Mouse (Mus musculus) embryo, embryonic 10.5 days (tissue): ENCODE measurements around the gene Vapb.

Source experiments
- DNase-seq: peaks from one replicate; pipeline ENCODE4 v3.0.0-alpha.2; 2015; ENCODE audit warnings: low spot score

The Vapb gene

DNA sequence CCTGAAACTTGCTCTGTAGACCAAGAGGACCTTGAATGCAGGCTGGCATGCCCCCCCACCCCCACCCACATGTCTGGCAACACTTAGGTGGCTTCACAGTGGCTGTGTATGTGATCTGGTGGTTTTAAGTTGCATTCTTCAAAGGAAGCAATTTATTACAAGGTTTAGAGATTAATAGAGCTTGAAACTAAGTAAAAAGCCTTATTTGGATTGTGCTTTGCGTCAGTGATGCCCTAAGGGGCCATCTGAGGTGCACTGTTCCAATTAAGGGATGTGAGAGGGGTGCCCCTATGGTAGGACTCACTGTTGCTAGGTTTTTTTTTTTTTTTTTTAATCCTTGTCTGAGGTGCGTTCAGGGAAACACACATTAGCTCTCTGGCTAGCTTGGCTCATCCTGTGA, 2.9 kb upstream of the Vapb start:
- DNase-seq = no peak

DNA sequence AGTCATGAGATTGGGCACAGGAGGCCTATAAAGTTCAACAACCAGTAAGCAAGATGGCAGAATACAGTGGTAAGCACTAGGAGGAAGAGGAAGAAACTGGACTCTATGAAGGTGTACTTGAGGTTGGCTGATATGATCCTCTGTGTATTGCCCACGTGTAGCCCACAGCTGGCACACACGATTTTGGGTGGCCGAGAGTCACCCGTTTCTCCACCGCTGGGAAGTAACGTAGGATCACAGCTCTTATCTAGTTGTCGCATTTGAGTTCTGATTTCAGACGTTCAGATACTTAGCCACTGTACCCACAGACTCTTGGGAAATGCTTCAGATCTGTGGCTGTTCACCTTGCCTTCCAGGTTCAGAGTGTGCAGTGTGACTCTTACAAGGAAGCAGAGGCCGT, 921 bp downstream of the Vapb start:
- DNase-seq = no peak

DNA sequence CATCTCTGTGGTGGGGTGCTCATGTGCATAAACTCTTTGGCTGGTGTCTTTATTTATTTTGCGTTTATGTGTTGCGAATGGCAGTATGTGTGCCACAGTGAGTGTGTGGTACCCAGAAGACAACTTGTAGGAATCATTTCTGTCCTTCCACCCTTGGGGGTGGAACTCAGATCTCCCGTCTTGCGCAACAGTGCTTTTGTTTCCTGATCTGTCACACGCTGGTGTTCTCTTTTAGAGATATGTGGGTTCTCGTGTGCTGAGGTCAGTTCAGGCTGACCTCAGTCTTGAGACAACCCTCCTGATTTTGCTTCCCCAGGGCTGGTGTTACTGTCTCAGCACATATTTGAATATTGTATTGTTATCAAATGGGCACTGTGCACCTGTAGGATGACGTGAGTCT, 1.8 kb downstream of the Vapb start:
- no peak for DNase-seq

DNA sequence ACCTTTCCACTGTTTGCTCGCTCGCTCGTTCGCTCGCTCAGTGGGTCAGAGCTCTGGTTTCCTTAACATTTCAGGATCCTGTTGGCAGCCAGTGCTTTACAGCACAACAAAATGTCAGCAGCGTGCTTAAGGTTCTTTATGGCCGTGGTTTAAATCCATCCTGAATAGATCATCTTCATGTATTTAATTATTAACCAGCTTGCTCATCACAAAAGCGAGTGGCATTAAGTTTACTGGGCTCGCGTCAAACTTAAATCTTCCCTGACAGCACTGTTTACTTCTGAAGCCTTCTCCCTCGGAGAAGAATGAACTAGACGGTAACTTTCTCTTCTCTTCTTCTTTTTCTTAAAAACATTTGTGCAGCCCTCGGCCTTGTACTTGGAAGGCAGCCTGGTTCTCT, 4.8 kb downstream of the Vapb start:
- DNase-seq = no peak

DNA sequence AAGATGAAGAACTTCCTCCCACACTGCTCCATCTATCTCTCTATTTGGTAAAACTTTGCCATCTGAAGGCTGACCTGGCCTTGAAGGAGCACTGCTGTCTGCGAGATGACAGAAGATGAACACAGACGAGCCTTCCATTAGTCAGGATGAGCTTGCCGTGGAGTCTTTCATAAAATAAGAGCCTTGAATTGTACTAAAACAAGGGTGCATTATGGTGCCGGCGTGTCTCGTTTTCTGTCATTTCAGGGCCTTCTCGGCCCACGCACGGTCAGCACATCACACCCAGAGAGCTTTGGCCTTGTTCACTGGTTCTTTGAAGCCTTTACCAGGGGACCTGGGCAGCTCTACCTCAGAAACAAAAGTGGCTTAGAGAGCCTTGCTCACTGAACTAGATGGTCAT, 5.4 kb downstream of the Vapb start:
- DNase-seq = no peak

DNA sequence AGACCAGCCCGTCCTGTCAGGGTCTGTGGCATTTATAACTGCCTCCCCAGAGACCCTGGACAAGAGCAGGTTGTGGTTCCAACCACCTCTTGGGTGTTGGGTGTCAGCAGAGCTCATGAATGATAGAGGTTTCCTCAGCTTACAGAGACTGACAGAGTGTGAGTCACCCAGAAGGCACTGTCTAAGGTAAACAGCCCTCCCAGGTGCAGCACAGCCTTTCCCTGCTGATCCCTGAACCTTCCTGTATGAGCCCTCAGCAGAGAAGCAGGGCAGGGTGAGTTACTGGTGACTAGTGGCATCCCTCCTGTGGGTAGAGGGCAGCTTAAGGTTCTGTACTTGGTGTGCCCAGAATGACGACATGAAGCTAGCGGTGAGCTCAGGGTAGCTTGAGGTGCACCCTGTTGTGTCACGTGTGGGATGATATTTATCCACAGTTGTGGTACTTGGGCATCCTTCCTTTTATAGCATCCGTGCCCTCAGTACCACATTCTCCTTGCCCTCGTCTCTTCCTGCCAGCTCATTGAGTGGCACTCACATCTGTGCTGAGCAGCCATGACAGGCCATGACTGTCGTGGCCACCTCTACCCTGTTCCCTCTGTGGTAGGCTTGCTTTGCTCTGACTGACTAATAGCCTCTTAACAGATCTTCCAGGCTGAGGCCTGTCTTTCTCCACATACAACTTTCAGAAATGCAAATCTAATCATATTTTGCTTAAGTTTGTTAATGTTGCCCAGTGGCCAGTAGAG, 6.9 kb downstream of the Vapb start:
- no peak for DNase-seq

DNA sequence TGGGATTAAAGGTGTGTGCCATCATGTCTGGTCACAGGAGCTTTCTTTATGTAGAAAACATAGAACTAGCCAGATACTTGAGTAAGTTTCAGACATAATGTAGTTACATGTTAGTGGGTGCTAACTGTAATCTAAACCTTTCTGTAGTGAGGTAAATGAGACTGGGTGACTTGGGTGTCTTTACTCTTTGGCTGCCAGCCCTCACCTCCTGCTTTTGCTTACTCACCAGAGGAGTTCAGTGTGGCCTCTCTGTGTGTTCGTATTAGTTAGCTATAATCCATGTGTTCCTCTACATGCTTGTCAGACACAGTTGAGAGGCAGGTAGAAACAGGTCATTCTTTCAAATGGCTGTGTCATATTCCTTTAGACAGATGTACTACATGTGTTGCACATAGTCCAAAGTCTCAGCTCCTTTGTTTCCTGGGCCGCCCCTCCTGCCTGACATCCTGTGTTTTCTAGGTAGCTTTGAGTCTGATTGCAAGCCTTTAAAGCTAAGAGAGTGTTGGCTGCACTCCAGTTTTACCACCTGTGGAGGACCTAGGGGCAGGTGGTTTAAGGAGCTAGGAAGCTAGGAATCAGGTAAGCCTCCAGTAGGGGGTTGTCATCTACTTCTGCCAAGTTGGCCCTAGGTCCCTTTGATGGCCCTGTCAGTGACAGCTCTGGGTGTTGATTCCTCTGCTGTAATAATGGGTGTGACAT, 11.8 kb downstream of the Vapb start:
- no peak for DNase-seq

DNA sequence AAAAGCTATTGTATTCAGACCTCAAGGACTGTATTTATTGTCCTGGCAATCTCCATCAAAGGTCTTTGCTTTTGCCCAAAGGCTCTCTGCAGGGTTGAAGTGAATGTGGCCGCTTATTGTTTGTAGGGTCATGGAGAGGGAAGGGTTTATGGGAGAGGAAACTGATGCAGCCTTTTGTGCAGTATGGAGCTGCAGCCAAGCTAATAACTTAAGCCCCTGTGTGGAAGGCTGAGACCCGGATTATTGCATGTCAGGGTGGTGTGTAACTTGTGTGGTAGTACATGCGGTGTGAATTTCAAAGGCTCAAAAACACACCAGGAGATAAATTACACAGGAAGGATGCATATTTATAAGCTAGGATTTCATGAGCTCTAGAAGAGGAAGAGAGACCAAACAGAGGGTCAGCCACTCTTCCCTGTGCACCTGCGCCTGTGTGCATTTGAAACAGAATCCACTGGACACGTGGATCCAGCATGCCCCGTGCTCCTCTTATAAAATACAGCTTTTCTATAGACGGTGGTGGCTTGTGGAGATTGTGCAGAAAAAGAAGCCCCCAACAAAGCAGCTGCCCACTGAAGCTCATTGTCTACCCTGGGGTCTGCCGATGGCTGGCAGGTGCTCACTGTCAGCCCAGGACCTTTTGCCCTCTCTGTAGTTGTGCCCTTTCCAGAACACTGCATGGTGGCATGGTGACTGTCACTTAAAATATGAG, 18.3 kb downstream of the Vapb start:
- peak; percentile 37 for DNase-seq

DNA sequence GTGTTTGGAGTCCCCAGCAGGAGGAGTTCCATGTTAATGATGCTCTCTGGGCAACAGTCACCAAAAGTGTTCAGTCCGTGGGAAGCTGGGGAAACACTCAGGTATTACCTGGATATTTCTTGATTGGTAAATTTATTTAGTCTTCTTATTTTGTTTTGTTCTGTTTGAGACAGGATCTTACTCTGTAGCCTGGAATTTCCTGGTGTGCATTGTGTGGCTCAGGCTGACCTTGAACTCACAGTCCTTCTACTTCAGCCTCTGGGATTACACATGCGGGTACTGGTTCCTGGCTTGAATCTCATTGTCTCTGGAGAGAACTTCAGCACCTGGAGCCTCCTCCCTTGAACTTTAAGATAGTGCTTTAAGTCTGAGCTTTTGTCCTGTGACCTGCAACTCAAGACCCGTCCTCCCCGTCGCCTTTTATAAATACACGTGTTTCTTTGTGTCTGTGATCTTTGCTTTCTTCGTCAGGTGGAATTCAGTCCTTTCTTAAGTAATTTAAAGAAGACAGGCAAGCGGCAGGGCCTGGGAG, 20.4 kb downstream of the Vapb start:
- no peak for DNase-seq

DNA sequence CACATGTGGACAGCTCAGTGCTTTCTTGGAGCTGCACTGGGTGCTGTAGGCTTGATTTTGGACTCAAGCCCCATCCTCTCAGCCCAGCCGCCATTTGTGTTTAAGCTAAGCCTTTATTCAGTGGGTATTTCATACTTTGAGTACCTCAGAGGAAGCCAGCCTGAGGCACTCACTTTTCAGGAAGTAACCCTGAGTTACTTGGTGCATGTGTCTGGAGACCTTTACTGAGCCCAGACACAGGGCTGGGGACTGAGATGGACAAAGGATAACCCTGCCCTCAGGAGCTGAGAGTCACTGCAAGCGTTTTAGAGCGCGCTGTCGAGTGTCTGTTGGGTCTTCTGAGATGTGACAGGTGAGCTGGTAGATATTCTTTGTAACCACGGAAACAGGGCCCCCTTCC, 23.3 kb downstream of the Vapb start:
- DNase-seq = no peak

DNA sequence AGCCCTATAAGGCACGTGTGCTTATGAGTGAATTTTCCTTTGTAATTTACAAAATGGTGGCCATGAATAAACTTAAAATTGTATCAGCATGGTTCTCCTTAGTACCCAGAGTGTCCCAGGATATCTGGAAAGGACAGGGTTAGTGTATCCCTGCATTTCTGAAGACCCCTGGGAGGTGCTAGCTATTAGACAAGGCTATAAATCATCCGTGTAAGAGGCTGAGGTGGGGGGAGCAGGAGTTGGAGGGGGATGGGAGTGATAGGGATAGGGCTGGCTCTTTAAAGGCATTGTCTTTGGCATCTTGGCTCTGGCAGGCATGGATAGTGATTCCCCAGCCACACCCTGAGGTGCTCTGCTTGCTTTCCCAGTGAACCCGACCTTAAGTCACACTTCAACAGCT, 27.3 kb downstream of the Vapb start:
- no peak for DNase-seq

DNA sequence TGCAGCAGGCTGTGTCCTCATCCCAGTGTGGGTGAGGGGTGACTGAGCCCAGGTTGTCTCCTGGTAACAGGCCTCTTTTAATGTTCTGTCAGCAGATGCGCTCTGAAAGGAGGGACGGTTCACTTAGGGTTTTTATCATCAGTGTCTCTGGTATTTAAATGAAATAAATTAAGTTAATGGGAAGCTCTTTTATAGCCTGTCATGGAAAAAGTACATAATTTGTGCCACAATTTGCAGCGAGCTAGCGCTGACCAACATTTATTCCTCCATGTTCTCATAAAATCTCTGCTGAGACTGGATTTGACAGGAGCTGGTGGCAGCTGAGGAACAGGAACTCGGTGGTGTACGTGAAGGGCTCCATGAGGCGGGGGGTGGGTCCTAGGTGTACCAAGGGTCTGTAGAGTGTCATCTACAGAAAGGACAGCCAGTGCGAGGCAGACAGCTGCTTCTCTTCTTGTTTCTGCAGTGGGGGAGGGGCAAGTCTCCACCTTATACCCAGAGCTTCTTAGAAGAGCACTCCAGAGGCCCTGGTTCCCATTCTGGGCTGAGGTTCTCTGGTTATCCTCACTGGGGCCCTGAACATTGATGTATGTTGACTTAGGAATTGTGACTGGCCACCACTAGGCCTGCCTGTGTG, 30.8 kb downstream of the Vapb start:
- no peak for DNase-seq

DNA sequence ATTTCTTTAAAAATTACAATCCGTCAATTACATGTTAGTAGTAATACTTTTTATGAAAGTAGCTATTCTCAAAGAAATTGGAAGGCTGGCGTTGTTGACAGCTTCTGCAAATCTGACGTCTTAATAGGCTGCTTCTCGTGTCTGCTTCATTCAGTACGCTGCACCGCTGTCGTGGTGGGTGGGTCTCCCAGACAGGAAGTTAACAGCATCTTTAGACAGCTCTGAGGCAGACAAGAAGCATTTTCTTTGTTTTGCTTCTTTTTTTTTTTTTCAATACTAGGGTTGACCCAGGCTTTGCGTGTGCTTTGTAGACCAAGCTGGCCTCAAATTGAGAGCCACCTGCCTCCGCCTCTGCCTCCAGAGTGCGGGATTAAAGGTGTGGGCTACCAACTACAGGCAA, 31.9 kb downstream of the Vapb start:
- no peak for DNase-seq

DNA sequence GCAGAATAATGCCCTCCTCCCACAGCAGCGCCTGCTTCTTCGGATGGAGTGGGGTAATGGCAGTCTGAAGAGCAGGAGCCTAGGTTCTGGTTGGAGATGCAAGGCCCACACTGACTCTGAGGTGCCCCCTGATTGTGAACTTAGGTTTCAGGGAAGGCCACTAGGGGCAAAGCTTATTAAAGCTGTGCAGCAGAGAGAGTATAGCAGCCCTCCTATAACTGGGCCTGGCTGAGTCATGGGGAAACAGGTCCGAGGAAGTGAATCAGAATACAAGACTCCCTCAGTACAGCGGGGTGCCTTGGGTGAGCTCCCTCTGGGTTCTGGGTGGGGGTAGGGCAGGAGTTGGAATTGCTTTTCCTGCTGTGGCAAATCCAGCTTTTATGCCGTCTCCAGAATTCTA, 33.3 kb downstream of the Vapb start:
- DNase-seq = no peak

DNA sequence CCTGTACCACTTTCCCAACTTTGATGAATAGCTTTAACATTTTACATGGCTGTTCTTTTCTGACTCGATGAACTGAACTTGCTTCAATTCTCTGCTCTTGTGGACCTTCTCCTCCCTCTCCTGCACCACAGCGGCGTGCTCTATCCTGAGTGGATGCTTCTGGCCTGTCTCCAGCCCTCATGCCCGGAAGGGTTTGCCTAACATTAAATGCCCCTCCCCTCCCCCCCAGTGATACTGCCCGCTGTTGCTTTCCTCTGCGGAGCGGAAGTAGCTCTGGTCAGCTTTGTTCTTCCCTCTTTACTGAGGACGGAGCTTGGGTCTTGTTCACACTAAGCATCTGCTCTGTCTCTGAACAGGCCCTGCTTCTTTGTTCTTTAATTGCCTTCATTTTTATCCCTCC, 34.4 kb downstream of the Vapb start:
- DNase-seq = no peak

DNA sequence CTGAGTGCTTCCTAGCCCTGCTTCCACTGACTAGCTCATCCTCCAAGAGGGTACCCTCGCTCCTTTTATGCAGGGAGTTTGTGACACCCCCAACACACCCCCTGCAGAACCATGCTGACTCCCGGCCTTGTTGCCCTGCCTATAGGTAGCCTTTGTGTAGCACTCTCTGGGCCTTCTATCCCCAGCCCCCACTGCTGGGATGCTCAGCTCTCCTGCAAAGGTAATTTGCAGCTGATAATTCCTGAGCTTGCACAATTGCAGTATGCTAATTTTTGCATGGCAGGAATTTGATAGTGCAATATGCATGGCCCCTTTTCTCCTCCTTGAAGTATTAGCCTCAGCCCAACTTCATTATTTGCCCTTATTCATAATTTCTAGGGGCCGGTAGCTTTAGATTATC, 38.2 kb downstream of the Vapb start:
- DNase-seq = no peak

DNA sequence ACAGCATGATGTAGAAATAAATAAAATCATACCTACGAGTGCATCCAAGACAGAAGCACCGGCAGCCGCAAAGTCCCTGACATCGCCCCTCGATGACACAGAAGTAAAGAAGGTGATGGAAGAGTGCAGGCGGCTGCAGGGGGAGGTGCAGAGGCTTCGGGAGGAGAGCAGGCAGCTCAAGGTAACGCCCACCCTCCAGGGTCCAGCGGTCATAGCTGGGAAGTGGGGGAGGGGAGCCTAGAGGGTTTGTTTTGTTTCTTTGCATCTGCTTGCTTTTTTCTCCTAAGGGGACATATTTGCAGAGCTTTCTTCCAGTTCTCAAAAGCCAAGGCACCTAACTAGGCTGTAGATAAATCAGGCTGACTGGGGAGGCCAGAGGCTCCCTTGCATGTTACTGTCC, 38.8 kb downstream of the Vapb start:
- peak; percentile 78 for DNase-seq

DNA sequence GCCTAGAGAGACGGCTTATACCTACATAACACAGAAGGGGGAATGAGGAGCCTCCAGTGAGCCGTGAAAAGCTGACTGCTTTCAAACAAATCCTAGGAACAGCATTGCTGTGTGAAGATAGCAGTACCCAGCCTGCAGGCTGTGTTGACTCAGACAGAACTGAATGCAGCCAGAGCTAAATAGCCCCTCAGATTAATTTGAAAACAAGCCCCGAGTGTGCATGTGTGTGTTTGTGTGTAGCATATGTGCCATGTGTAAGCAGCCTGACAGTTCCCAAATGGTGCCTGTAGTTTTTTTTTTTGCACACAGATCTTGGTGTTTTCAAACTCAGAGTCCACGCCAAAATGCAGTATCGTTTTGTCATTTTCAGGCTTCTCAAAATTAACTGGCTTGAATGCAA, 43.6 kb downstream of the Vapb start:
- no peak for DNase-seq

DNA sequence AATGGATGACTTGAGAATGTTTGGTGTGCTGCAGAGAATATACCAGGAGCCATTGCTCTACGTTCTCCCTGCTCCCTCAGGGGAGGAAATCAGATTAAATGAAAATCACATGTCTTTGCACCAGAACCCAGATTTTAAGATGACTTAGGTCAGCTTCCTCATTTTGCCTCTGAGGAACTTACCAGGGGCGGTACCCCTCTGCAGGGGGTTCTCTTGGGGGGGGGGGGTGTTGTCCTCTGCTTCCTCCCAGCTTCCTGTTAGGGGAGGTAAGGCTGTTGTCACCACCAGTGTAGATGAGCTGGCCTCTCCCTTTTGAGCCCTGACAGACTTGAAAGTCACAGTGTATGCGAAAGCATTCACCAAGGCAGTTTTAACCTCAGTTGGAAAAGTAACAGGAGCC, 47.1 kb downstream of the Vapb start:
- DNase-seq = no peak

DNA sequence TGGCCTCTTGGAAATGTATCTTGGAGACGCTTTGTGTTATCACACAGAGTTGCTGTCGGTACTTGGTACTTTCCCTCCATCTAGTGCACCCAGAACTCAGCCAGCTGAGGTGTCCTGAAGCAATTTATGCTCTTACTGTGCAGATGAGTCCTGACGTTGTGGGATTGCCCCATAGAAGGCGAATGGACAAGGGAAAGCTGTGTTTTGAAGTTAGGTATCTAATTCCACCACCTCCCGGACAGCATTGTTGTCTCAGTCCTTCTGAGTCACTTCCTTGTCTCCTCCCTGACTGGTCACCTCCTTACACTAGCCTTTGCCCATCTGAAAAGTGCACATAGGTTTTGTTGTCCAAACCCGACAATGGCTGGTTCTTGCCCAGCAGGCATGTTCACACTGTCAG, 47.6 kb downstream of the Vapb start:
- no peak for DNase-seq

DNA sequence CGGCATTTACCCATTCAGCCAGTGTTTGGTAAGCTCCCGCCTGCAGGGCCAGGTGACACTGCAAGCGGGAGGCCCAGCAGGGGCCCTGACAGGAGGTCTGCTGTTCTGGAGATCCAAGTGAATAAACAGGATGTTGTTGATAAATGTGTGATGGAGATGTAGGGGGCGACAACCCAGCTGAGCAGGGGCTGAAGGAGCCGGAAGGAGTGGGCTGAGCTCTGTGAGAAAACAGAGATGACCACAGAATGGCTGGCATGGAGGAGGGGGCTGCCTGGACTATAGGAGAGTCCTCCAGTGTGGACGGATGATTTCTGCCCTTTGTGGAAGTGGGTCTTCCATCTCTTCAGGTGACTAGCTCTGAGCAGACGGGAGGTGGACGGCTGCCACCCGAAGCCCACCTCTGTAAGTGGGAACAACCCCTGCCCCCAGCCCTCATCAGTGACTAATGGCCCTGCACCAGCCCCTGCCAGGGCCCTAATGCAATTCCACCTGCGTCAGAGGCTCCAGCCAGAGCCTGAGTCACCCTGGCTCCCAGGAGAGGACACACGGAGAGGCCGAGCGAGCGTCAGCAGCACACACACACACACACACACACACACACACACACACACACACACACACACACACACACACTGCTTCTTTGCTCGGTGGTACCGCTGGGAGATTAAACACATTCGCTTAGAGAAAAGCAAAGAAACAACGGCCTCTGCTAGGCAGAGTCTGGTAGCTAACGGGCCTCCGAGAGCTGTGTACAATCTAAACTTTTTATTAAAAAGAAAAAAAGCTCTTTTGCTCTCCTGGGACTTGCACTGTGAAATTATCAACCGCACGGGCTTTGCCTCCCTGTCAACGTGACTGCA, 52.9 kb downstream of the Vapb start:
- DNase-seq = peak; percentile 56
